Mouse (Mus musculus): Measurements from ENCODE around the gene Pthlh. TPM values are rescaled to one million over a fixed set of nuclear protein-coding genes. Genes with fewer than 3 reads are reported as not detected.
"Not testable (repeated sequence)": the region's sequence is repeated elsewhere in the genome, so short reads cannot be mapped to it uniquely, and the experiment has no call there.

Gene Pthlh
- 1.3 and 2.3 TPM in 2 replicates for polyA plus RNA-seq (2014; fragmentation: Nextera tagmentation; extraction: Ambion mirVana)

DNA sequence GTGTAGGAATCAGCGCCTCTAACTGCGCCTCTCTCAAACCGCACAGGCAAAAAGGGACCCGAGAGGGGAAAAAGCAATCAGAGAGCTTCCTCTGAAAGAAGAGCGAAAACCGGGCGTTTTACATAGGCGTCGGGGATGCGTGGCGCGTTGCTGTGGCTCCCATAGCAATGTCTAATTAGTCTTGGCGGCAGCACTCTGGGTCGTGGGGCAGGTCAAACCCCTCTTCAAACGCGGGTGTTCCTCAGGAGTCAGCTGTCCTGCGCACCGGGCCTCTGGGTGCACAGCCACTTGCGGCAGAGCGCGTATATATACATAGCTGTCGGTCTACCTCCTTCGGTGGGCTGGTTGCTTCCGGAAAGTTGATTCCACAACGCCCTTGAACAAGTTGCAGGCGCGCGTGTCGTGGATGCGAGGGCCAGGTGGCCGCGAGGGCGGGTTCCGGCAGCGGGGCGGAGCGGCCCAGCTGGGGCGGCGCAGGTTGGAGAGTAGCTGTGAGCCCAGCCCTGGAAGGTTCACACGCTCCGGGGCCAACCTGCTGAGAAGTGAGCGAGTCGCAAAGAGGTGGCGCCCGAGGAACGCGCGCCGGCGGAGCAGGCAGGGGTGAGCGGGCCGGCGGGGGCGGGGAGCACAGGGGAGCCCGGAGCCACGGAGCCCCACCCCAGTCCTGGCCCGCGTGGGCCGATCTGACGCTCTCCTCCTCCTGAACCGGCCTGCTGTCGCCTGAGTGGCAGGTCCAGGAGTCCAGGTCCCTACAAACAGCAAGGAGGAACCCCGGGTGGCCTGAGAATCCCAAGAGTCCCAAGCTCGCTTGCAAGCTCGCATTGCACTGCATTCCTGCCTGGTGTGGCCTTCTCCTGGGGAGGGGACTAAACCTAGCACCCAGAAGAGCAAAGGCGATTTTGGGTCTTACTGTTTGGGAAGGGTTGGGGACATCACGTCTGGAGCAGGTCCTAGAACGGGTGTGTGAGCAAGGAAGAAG is at the start of gene Pthlh:
Gene Pthlh, minus strand, starts transcription at position 597 of the 979 bp plus-strand sequence.
- no peak within 1 kb of the TSS; the same call in 1 of the 2 replicates for H3K9ac ChIP-seq (ENCODE audit: low read length)
- H3K4me1 ChIP-seq (ENCODE audit: control insufficient read depth, insufficient read depth, low read length): 0 out of 2 replicates have a peak, but pooled peaks cover 6% of the 10 kb centered on the region
- WGBS: under 1% methylated on average over 63 of the region's 68 CpGs
- ATAC-seq (ENCODE audit: insufficient number of reproducible peaks, low FRiP score, low TSS enrichment, low read depth) (peak; percentile 72), DNase-seq (ENCODE audit: low spot score) (peak; percentile 76)
- H3K27ac ChIP-seq (replicated peaks; ENCODE audit: low read depth, low read length): no peak within 1 kb of the TSS
- no peaks in the 10 kb centered on the region for H3K9me3 ChIP-seq (ENCODE audit: control insufficient read depth, low read length)
- H3K36me3 ChIP-seq (ENCODE audit: control insufficient read depth, insufficient read depth, low read length): no peaks in the 10 kb centered on the region
- H3K4me3 ChIP-seq (ENCODE audit: low read depth, low read length): peak within 1 kb of the TSS; percentile 41
- H3K27me3 ChIP-seq (ENCODE audit: control insufficient read depth, insufficient read depth, low read length): peaks cover 25% of the 10 kb centered on the region
- peak within 1 kb of the TSS; percentile 81 for H3K4me2 ChIP-seq (ENCODE audit: low read depth, severe bottlenecking)

GRCm38 (mm10) chr6:147313331-147313730 is 49.3 kb upstream of the Pthlh start:
- no peak overlapping the region for H3K4me3 ChIP-seq (ENCODE audit: low read depth, low read length)
- DNase-seq (ENCODE audit: low spot score) (no peak), ATAC-seq (ENCODE audit: insufficient number of reproducible peaks, low FRiP score, low TSS enrichment, low read depth) (no peak)
- H3K4me2 ChIP-seq (ENCODE audit: low read depth, severe bottlenecking): no peak overlapping the region
- H3K27ac ChIP-seq (replicated peaks; ENCODE audit: low read depth, low read length): no peak overlapping the region
- no peaks in the 10 kb centered on the region for H3K4me1 ChIP-seq (ENCODE audit: control insufficient read depth, insufficient read depth, low read length)
- H3K27me3 ChIP-seq (ENCODE audit: control insufficient read depth, insufficient read depth, low read length): no peaks in the 10 kb centered on the region
- H3K9ac ChIP-seq (ENCODE audit: low read length): no peak overlapping the region
- no peaks in the 10 kb centered on the region for H3K9me3 ChIP-seq (ENCODE audit: control insufficient read depth, low read length)
- H3K36me3 ChIP-seq (ENCODE audit: control insufficient read depth, insufficient read depth, low read length): no peaks in the 10 kb centered on the region

DNA sequence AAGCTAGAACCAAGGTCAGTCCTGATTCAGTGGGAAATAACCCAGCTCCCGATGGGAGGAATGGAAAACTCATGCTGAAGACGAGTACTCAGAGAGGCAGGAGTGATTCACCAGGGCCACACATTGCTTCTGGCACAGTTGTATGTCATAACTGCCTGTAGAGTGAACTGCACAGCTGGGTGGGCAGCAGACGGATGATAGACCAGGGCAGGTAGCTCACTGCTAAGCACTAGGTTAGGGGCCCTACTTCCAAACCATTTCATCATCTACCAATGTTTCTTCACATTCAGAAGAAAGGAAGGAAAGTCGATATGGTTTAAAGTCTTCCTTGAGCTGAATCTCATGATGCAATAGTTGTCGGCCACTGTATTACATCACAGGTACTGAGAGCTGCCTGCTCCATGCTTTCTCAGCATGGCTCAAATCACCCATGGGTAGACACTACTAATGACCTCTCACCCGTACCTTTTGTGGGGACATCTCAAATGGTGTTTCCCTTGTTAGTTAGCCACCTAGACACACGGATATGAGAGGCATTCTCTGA is 46.5 kb upstream of the Pthlh start:
- no peak for DNase-seq (ENCODE audit: low spot score)
- no peak for ATAC-seq (ENCODE audit: insufficient number of reproducible peaks, low FRiP score, low TSS enrichment, low read depth)
- H3K4me2 ChIP-seq (ENCODE audit: low read depth, severe bottlenecking): no peak overlapping the region

GRCm38 (mm10) chr6:147310035-147310434 is 46.1 kb upstream of the Pthlh start:
- Histone ChIP-seq H3K4me2 (ENCODE audit: low read depth, severe bottlenecking) (no peak overlapping the region), H3K4me1 (ENCODE audit: control insufficient read depth, insufficient read depth, low read length) (no peaks in the 10 kb centered on the region), H3K27ac (replicated peaks; ENCODE audit: low read depth, low read length) (no peak overlapping the region), H3K4me3 (ENCODE audit: low read depth, low read length) (no peak overlapping the region), H3K9me3 (ENCODE audit: control insufficient read depth, low read length) (no peaks in the 10 kb centered on the region), H3K27me3 (ENCODE audit: control insufficient read depth, insufficient read depth, low read length) (no peaks in the 10 kb centered on the region), H3K36me3 (ENCODE audit: control insufficient read depth, insufficient read depth, low read length) (no peaks in the 10 kb centered on the region), H3K9ac (ENCODE audit: low read length) (no peak overlapping the region)
- no peak for DNase-seq (ENCODE audit: low spot score)
- WGBS: 90% methylated on average over 4 of the region's 4 CpGs
- no peak for ATAC-seq (ENCODE audit: insufficient number of reproducible peaks, low FRiP score, low TSS enrichment, low read depth)

More for the DNA sequence above, 46.5 kb upstream of the Pthlh start:
- WGBS: 84% methylated on average over 7 of the region's 7 CpGs
- Histone ChIP-seq H3K27me3 (ENCODE audit: control insufficient read depth, insufficient read depth, low read length) (no peaks in the 10 kb centered on the region), H3K4me3 (ENCODE audit: low read depth, low read length) (no peak overlapping the region), H3K36me3 (ENCODE audit: control insufficient read depth, insufficient read depth, low read length) (no peaks in the 10 kb centered on the region), H3K4me1 (ENCODE audit: control insufficient read depth, insufficient read depth, low read length) (no peaks in the 10 kb centered on the region), H3K9me3 (ENCODE audit: control insufficient read depth, low read length) (no peaks in the 10 kb centered on the region), H3K9ac (ENCODE audit: low read length) (no peak overlapping the region), H3K27ac (replicated peaks; ENCODE audit: low read depth, low read length) (no peak overlapping the region)

- H3K9ac ChIP-seq (ENCODE audit: low read length): not testable (repeated sequence)
These were observed 40.3 kb upstream of the Pthlh start for GRCm38 (mm10) chr6:147304236-147304635.

DNA sequence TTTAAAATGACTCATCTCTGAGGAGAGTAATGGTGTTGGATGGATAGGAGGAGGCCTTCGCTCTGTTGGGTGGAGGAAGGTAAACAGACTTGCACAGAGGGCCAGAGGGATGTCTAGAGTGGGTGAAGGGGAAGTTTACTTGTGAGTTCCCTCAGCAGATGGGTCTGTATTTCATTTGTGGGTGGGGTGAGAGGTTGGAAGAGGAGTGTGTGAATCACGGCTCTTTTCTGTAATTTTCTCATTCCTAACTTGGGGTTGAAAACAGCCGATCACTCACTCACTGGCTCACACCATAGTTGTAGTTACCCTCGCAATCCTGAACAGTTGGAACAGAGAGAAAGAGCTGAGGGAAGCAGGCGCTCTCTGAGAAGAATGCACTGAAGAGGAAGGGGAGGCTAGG is 35.6 kb upstream of the Pthlh start:
- Histone ChIP-seq H3K9ac (ENCODE audit: low read length) (no peak overlapping the region), H3K4me2 (ENCODE audit: low read depth, severe bottlenecking) (no peak overlapping the region), H3K4me3 (ENCODE audit: low read depth, low read length) (no peak overlapping the region), H3K27me3 (ENCODE audit: control insufficient read depth, insufficient read depth, low read length) (no peaks in the 10 kb centered on the region), H3K9me3 (ENCODE audit: control insufficient read depth, low read length) (no peaks in the 10 kb centered on the region), H3K36me3 (ENCODE audit: control insufficient read depth, insufficient read depth, low read length) (no peaks in the 10 kb centered on the region), H3K4me1 (ENCODE audit: control insufficient read depth, insufficient read depth, low read length) (no peaks in the 10 kb centered on the region), H3K27ac (replicated peaks; ENCODE audit: low read depth, low read length) (no peak overlapping the region)
- 86% methylated on average over 5 of the region's 5 CpGs for WGBS
- ATAC-seq (ENCODE audit: insufficient number of reproducible peaks, low FRiP score, low TSS enrichment, low read depth): no peak
- DNase-seq (ENCODE audit: low spot score): no peak

More at GRCm38 (mm10) chr6:147304236-147304635, 40.3 kb upstream of the Pthlh start:
- not testable (repeated sequence) for H3K4me3 ChIP-seq (ENCODE audit: low read depth, low read length); H3K36me3 ChIP-seq (ENCODE audit: control insufficient read depth, insufficient read depth, low read length); DNase-seq (ENCODE audit: low spot score); H3K27ac ChIP-seq (replicated peaks; ENCODE audit: low read depth, low read length); H3K4me1 ChIP-seq (ENCODE audit: control insufficient read depth, insufficient read depth, low read length); H3K9me3 ChIP-seq (ENCODE audit: control insufficient read depth, low read length); H3K4me2 ChIP-seq (ENCODE audit: low read depth, severe bottlenecking); H3K27me3 ChIP-seq (ENCODE audit: control insufficient read depth, insufficient read depth, low read length); ATAC-seq (ENCODE audit: insufficient number of reproducible peaks, low FRiP score, low TSS enrichment, low read depth)
- 84% methylated on average over 4 of the region's 9 CpGs for WGBS

GRCm38 (mm10) chr6:147279309-147279708 is 15.3 kb upstream of the Pthlh start:
- H3K4me3 ChIP-seq (ENCODE audit: low read depth, low read length): no peak overlapping the region
- 78% methylated on average over 5 of the region's 5 CpGs for WGBS
- H3K4me2 ChIP-seq (ENCODE audit: low read depth, severe bottlenecking): no peak overlapping the region
- H3K27me3 ChIP-seq (ENCODE audit: control insufficient read depth, insufficient read depth, low read length): no peaks in the 10 kb centered on the region
- no peaks in the 10 kb centered on the region for H3K36me3 ChIP-seq (ENCODE audit: control insufficient read depth, insufficient read depth, low read length)
- no peak for ATAC-seq (ENCODE audit: insufficient number of reproducible peaks, low FRiP score, low TSS enrichment, low read depth)
- H3K9ac ChIP-seq (ENCODE audit: low read length): no peak overlapping the region
- no peaks in the 10 kb centered on the region for H3K4me1 ChIP-seq (ENCODE audit: control insufficient read depth, insufficient read depth, low read length)
- H3K27ac ChIP-seq (replicated peaks; ENCODE audit: low read depth, low read length): no peak overlapping the region
- no peaks in the 10 kb centered on the region for H3K9me3 ChIP-seq (ENCODE audit: control insufficient read depth, low read length)
- no peak for DNase-seq (ENCODE audit: low spot score)

DNA sequence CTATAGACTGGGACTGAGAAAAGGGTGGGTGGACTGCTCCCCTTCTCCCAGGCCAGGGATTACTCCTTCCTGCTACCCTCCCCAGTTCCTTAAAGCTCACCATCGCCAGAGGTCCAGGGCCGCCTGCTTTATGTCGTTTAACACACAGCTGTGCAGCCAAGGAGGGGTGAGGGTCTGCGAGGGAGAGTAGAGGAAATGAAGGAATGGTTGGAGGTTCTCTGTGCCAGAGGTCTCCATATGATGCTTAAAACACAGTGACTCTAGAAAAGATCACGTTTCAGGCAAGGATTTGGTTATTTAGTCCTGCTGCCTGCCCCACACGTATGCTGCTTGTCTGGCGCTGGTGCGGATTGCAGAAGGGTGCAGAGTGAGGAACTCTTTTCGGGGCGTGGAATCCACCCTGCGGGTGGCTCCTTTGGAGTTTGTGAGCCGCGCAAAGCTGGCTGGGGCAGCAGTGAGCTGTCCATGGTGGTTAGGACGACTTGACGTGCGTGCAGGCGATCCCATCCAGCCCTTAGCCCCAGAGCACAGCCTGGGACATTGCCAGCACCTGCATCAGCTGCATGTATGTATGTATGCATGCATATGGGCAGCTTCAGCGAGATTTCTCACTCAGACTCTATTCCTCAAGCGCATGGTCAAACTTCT is 4.3 kb upstream of the Pthlh start:
- 3% methylated on average over 19 of the region's 19 CpGs for WGBS
- Histone ChIP-seq H3K4me1 (ENCODE audit: control insufficient read depth, insufficient read depth, low read length) (0 out of 2 replicates have a peak, but pooled peaks cover 6% of the 10 kb centered on the region), H3K4me2 (ENCODE audit: low read depth, severe bottlenecking) (no peak overlapping the region), H3K9ac (ENCODE audit: low read length) (no peak overlapping the region), H3K36me3 (ENCODE audit: control insufficient read depth, insufficient read depth, low read length) (no peaks in the 10 kb centered on the region), H3K4me3 (ENCODE audit: low read depth, low read length) (no peak overlapping the region), H3K9me3 (ENCODE audit: control insufficient read depth, low read length) (no peaks in the 10 kb centered on the region), H3K27ac (replicated peaks; ENCODE audit: low read depth, low read length) (no peak overlapping the region), H3K27me3 (ENCODE audit: control insufficient read depth, insufficient read depth, low read length) (peaks cover 14% of the 10 kb centered on the region)
- DNase-seq (ENCODE audit: low spot score) (peak; percentile 80), ATAC-seq (ENCODE audit: insufficient number of reproducible peaks, low FRiP score, low TSS enrichment, low read depth) (peak; percentile 74)
